Mouse (Mus musculus) bone marrow macrophage, adult 2 months (primary cell): ENCODE data around the gene Gabbr2. TPM values are rescaled to one million over a fixed set of nuclear protein-coding genes. Genes with fewer than 3 reads are reported as not detected.

Source experiments
- H3K27ac ChIP-seq: 2 replicates; pipeline ENCODE4 v1.5.1; 2012; ENCODE audit warnings: low read depth, low read length; ENCODE audit not compliant: insufficient read depth
- H3K4me1 ChIP-seq: 2 replicates; pipeline ENCODE4 v1.6.1; 2012; ENCODE audit warnings: low read length; ENCODE audit not compliant: control insufficient read depth, insufficient read depth
- H3K4me3 ChIP-seq: 2 replicates; pipeline ENCODE4 v1.5.1; 2012; ENCODE audit warnings: mild to moderate bottlenecking, low read length, moderate library complexity; ENCODE audit not compliant: insufficient read depth
- CTCF ChIP-seq: IDR thresholded peaks from 2 replicates; pipeline ENCODE4 v1.5.1; 2012; ENCODE audit warnings: low read depth, mild to moderate bottlenecking, low read length, moderate library complexity
- POLR2A ChIP-seq: IDR thresholded peaks from 2 replicates; pipeline ENCODE4 v1.6.1; 2012; ENCODE audit warnings: mild to moderate bottlenecking, low read depth, low read length, borderline replicate concordance
- polyA plus RNA-seq: library from polyadenylated mRNA; stranded (reverse); fragments of >200 nt; gene quantifications from 2 replicates; pipeline ENCODE4 v1.2.4, GENCODE M21; 2012; ENCODE audit not compliant: missing spikeins, insufficient read depth, insufficient read length

The Gabbr2 gene
- polyA plus RNA-seq, 1 experiment: 0.74 TPM

DNA sequence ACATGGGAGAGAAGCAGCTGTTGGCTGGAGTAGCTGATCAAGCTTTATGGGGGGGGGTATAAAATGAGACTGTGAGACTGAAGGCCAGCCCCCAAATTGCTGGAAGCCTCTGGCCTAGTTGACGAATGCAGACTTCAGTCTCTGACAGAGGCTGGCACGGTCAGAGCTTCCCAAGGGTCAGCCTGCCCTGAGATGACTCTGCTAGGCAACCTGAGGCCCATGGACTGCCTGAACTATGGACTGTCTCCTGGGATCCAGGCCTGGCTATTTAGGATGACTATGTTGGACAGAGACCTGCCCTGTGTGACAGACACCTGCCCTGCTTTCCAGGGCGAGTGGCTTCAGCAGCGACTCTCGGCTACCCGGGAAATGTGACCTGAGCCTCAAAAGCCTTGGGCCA lies 281.7 kb downstream of the Gabbr2 start:
- Histone ChIP-seq H3K4me1 (no peaks in the 10 kb centered on the region), H3K27ac (no peak overlapping the region), H3K4me3 (no peak overlapping the region)
- TF ChIP-seq POLR2A (no peak), CTCF (no peak)

DNA sequence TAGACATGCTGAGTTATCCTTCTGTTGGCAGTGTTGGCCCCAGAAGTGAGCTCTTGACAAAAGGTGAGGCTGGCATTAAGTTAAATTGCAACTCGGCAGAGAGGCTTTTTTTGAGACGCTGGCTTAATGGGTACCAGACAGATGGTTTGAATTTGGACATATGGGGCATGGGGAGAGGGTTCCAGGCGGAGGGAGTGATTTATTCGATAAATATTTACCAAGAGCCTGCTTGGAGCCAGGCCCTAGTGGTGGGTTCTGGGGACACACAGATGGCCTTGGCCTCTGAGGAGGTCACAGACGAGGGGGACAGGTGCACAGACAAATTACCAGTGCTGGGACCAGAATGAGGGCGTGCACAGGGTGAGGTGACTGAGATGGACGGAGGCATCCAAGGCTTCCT lies 282.2 kb downstream of the Gabbr2 start:
- H3K27ac ChIP-seq: no peak overlapping the region
- H3K4me3 ChIP-seq: no peak overlapping the region
- no peaks in the 10 kb centered on the region for H3K4me1 ChIP-seq
- no peak for TF ChIP-seq POLR2A
- TF ChIP-seq CTCF: no peak

DNA sequence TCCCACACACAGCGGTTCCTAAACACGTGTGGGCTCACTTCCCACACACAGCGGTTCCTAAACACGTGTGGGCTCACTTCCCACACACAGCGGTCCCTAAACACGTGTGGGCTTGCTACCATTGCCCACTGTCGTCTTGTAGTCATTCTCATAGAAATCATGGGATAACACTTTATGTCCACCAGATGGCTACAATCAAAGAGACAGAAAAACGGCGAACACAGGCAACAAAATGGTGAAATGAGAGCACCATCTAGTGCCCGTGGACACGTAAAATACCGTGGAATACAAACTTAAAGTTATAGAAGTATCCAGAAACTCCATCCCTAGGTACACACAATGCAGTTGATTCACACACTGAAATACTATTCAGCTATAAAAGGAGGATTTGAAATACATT lies 285.9 kb downstream of the Gabbr2 start:
- Histone ChIP-seq H3K4me1 (no peaks in the 10 kb centered on the region), H3K4me3 (no peak overlapping the region), H3K27ac (no peak overlapping the region)
- TF ChIP-seq CTCF: no peak
- TF ChIP-seq POLR2A: no peak

GRCm38 (mm10) chr4:46703146-46703545 lies 288.5 kb downstream of the Gabbr2 start:
- Histone ChIP-seq H3K4me1 (no peaks in the 10 kb centered on the region), H3K4me3 (no peak overlapping the region), H3K27ac (no peak overlapping the region)
- TF ChIP-seq CTCF (no peak), POLR2A (no peak)

DNA sequence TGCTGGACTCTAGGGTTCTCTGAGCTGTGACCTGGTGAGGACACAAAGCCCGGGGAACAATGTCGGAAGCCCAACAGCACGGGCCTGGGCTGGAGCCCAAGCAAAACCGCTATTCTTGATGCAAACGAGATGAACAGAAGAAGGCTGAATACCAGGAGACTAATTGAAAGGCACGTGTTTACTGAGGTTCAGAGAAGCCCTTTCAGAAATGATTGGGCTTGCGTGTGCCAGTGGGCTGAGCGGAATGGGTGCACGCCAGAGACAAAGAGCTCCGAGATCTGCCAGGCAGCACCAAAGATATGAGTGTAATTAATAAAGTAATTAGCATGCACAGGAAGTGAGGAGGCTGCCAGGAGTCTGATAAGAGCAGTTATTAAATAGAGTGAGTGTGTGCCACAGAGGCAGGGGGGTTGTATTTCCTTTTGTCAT lies 291.4 kb downstream of the Gabbr2 start:
- no peaks in the 10 kb centered on the region for H3K4me1 ChIP-seq
- no peak overlapping the region for H3K4me3 ChIP-seq
- H3K27ac ChIP-seq: no peak overlapping the region
- no peak for TF ChIP-seq CTCF
- no peak for TF ChIP-seq POLR2A

- no peak for TF ChIP-seq CTCF
- no peak for TF ChIP-seq POLR2A
- Histone ChIP-seq H3K4me1 (no peaks in the 10 kb centered on the region), H3K4me3 (no peak overlapping the region), H3K27ac (no peak overlapping the region)
These were observed 295.2 kb downstream of the Gabbr2 start for GRCm38 (mm10) chr4:46696467-46696866.

DNA sequence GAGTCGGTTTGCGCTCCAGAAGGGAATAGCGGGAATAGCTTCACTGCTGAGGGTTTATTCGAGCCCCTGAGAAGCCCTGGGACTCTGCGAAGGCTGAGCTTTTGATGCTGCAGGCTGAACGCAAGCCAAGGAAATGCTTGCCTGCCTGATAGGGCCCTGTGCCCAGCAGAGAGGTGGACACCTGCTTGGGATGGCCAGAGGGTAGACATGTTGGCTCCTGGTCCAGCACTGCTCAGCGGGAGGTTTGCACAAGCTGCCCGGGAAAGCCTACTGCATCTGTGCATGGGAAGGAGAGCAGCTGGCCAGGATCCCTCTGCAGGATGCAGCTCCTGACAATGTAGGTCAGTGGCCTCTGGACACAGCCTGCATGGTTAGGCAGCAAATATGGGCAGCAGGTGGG lies 301.1 kb downstream of the Gabbr2 start:
- Histone ChIP-seq H3K4me1 (no peaks in the 10 kb centered on the region), H3K27ac (no peak overlapping the region), H3K4me3 (no peak overlapping the region)
- TF ChIP-seq CTCF (no peak), POLR2A (no peak)

- H3K27ac ChIP-seq: no peak overlapping the region
- no peak for TF ChIP-seq POLR2A
- no peak for TF ChIP-seq CTCF
- H3K4me3 ChIP-seq: no peak overlapping the region
- no peaks in the 10 kb centered on the region for H3K4me1 ChIP-seq
These were observed 301.7 kb downstream of the Gabbr2 start for GRCm38 (mm10) chr4:46690023-46690420.

DNA sequence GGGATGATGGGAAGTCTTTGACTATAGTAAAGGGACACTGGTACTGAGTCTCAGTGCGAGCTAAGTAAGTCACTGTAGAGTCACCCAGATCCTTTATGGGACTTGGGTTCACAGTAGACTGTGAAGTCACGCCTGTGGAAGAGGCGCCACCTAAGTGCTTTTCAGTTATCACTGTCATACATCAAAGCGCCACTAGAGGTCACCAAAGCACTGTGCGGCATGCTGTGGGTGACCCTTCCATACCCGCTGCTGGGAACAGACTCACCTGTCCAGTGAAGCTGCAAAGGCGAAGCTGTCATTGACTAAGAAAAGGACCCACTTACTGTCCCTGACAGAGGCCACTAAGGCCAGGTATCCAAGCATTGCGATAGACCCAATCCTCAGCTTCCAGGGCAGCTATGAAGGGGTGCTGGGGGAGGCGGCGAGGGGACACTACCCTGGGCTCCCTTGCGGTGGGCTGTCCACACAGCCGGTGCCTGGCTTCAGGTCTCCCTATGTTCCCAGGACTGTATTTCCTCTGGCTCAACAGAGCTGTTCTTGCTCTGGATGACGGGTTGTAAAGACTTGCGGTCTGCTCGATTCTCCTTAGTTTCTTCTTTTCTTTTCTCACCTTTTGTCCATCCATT lies 302.2 kb downstream of the Gabbr2 start:
- no peak overlapping the region for H3K4me3 ChIP-seq
- no peak overlapping the region for H3K27ac ChIP-seq
- no peak for TF ChIP-seq POLR2A
- peak; percentile 99 for TF ChIP-seq CTCF
- H3K4me1 ChIP-seq: no peaks in the 10 kb centered on the region

GRCm38 (mm10) chr4:46688213-46688832 lies 303.4 kb downstream of the Gabbr2 start:
- no peak overlapping the region for H3K27ac ChIP-seq
- TF ChIP-seq POLR2A (no peak), CTCF (no peak)
- no peaks in the 10 kb centered on the region for H3K4me1 ChIP-seq
- H3K4me3 ChIP-seq: no peak overlapping the region
